Mouse (Mus musculus): Measurements from ENCODE around the gene Arhgap21.

- TF ChIP-seq CTCF (IDR thresholded peaks at IDR 0.05; ENCODE audit: extremely low read depth, insufficient read depth, low read length) (no peak), POLR2A (IDR thresholded peaks at IDR 0.05; ENCODE audit: extremely low read depth, insufficient read depth, low read length) (no peak)
Observed at GRCm38 (mm10) chr2:20972180-20972579, 3.5 kb upstream of the Arhgap21 start.

All from cortical plate, adult 2 months (tissue).